Mouse (Mus musculus) adrenal gland, adult 18-20 months (tissue): ENCODE data around the gene Rbm15. TPM values are rescaled to one million over a fixed set of nuclear protein-coding genes. Genes with fewer than 3 reads are reported as not detected.

Experiments used
- DNase-seq, 2 experiments: peaks; one replicate each; pipeline ENCODE4 v3.0.0; 2021 to 2022; ENCODE audit warnings: low spot score in 2 of 2
- long read RNA-seq, 2 experiments: library from polyadenylated mRNA; stranded (forward); transcript quantifications; one replicate each; pipeline ENCODE4 v2.0.0; 2021
- total RNA-seq, 2 experiments: library from RNA; stranded (reverse); gene quantifications; 1 replicate in 1 of 2; 2 replicates in 1 of 2; pipeline ENCODE4 v1.2.3; 2021

Rbm15 gene
- total RNA-seq, result 10 to 100 TPM; 35.4 to 42.5 TPM
- long read RNA-seq, experiment 1, full-length matches to known transcripts, result 24 of 25 reads
- long read RNA-seq, experiment 1, partial matches to known transcripts, result 0 of 25 reads
- long read RNA-seq, experiment 1, other reads (novel, unspliced or antisense), result 1 of 25 reads
- long read RNA-seq, experiment 2, full-length matches to known transcripts, result 20 of 21 reads
- long read RNA-seq, experiment 2, partial matches to known transcripts, result 0 of 21 reads
- long read RNA-seq, experiment 2, other reads (novel, unspliced or antisense), result 1 of 21 reads

DNA sequence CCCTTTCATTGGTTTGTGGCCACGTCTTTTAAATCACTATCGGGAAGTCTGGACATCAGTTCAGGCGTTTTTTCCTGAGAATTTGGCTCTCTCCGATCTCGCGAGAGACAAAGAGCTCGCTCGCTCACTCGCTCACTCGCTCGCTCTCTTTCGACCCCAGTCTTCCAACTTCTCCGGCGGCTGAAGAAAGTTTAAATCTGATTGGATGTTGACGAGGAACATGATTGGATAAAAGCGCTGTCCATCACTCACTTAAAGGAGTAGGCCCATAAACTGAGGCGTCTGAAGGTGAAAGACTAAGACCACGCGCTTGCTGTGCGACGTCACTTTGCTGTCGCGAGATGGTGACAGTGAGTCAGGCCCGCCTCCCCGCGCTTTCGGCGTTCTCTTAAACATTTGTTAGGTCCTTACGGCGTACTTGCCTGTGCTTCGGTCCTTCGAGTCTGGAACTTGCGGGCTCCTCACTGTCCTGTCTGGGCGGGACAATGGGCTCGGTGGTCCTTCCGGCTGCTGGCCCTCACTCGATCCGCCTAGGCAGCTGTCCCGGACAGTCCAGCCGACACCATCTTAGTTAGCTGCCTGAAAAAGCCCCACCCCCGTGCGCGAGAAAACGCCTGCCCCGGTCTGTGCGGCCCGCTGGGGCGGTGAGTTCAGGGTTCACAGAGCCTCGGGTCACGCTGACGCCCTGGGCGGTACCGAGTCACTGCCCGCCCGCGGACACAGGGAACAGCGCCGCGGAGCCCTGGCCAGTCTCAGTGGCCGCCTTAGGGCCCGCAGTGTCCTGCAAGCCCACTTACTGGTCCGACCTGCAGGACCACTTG lies at the start of gene Rbm15:
Gene Rbm15, minus strand, starts transcription at position 293 of the 821 bp plus-strand sequence.
- DNase-seq, result peak; percentile 89 to 91

DNA sequence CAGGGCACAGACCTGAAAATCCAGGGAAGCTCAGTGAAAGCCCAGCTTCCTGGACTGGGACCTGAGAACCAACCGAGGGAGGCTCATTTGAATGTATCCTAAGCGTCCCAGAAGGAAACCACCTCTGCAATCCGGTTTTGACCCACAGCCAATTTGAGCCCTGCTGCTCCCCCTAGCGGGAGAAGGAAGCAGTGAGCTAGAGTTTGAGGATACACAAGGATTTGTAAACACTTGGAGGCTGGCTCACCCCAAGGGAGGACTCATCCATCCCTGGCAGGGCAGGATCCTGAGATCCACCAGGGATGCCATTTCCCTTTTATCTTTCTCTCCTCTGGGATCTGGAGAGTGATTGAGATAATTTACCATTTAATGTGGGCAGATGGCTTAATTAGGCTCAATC lies 45.9 kb upstream of the Rbm15 start:
- DNase-seq, result peak; percentile 43 to 62

DNA sequence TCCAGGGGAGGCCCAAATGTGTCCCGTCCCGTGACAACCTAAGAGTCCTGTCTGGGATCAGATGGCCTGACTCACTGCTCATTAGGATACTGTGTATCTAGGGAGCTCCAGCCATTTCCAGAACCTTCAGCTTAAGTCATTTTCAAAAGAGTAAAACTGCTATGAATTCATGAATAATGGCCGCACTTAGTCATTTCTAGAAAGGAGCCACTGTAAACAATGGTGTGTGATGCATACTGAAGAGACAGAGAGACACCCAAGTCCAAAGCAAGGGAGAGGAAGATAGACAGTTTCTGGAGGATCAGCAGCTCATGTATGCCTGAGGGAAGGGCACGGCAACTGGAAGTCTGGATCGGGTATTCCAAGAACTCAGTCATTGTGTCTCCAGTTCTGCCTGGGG lies 45.2 kb upstream of the Rbm15 start:
- no peak for DNase-seq

DNA sequence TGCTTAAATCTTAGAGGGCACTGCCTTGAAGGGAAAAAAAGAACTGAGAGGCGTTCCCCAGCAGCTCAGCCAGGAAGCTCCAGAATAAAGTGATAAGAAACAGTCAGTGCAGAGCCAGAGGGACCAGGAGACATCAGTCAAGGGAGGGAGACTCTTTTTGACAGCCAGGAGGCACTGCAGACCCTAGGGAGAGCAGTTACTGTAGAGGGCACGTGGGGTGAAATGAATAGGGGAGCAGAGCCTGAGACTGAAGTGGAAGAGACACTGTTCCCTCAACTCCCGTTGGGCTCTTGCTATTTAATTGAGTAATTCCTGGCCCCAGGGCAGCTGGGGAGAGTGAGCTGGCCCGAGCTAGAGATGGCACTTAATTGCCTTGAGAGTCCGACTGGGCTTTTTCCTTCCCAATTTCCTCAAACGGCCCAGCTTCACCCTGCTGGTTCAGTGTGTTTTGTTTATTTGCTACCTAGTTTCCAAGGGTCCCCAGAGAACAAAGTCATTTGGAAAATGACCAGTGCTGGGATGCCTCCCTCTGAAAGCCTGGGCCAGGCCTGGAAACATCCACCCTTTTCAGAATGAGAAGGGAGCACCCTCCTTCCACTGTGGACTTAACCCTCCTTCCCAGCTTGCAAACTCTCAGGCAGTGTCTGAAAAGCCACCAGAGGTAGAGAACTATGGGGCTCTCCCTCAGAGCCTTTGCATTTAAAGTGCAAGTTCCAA lies 41.6 kb upstream of the Rbm15 start:
- no peak for DNase-seq

DNA sequence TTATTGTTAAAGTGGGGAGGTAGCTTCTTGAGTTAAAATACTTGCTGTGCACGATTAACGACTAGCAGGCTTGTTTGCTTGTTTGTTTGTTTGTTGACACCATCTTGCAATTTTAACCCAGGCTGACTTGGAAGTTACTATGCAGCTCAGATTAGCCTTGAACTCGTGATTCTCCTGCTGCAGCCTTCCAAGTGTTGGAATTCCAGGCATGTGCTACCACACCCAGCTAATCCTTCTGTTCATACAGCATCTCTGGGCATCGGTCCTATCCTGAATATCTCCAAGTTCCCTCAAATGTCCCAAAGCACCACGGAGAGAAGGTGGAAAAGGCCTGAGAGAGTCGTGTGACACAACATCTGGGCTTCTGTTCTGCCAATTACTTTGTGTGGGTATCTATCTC lies 35.7 kb upstream of the Rbm15 start:
- DNase-seq, result no peak

DNA sequence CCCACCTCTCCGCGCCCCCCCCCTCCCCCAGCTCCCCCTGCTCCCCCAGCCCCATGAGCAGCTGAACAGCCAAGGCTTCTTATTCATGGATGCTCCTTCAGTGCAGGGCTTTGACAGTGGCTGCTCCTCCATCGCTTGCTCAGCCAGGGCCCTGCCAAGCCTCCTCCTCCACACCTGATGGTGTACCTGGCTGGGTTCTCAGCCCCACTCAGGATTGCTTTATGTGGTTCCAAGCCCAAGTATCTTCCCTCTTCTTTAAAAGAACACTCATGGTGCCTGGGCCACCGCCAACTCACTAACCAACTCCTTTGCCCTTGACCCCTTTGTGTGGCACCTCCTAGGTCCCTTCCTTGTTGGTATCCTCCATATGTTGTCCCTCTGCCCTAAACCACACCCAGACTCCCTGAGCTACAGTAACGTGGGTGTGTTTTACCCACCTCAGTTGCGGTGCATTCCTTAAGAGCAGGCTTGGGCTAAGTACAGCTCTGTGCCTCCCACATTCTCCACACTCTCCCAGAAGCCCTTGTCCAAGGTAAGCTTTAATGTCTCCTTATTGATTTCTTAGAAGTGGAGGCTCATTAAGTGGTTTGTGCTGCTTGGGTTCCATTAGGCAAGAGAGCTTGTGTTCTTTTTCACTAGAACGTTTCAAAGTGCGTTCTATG lies 34.6 kb upstream of the Rbm15 start:
- no peak for DNase-seq

DNA sequence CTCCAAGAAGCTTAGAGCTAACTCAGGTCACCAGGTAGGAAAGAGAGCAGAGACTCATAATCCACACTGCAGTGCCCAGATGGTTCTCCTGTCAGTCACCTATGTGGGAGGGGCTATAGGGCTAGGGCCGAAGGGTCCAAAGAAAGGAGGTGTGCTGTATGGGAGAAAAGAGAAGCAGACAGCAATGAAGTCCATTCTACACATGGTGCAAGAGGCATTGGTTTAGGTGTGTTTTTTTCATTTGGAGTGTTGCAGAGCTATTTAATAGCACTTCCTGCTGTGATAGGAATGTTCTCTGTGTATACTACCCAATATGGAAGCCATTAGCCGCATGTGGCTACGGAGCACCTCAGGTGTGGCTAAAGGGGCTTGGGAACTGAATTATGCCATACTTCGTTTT lies 31.9 kb upstream of the Rbm15 start:
- DNase-seq, result no peak

DNA sequence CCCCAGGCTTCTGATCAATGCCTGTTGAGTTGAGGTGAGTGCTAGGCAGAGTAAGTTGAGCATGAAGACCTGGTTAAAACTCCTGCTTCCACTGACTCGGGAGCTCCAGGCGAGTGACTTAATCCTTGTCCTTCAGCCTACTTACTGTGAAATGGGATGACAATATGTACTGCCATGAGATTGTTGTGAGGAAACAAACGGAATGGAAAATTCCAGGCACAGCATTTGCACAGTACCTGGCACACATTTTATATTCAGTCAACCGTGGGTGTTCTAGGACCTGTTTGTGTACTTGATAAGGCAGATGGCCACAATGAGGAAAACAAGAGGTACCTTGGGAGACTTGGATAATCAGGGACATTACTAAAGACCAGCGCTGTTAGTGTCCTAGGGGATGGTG lies 29.9 kb upstream of the Rbm15 start:
- DNase-seq, result no peak

DNA sequence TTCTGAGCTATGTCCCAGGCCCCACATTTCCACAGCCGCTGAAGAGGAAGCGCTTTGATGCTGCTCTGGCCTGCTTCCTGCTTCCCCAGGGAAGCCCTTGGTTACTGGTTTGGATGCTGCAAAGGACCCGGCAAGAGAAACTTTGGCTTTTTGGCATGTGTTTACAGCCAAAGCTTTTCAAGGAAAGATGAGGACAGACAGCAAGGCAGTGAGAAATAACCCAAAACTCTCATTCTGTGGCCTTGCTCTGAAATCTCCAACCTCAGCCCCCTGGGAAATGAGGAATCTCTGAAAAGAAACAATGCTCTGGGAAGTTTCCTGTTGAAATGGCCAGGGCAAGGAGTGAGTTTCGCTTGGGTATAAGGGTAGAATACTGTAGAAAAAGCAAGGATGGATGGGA lies 26.9 kb upstream of the Rbm15 start:
- no peak for DNase-seq

DNA sequence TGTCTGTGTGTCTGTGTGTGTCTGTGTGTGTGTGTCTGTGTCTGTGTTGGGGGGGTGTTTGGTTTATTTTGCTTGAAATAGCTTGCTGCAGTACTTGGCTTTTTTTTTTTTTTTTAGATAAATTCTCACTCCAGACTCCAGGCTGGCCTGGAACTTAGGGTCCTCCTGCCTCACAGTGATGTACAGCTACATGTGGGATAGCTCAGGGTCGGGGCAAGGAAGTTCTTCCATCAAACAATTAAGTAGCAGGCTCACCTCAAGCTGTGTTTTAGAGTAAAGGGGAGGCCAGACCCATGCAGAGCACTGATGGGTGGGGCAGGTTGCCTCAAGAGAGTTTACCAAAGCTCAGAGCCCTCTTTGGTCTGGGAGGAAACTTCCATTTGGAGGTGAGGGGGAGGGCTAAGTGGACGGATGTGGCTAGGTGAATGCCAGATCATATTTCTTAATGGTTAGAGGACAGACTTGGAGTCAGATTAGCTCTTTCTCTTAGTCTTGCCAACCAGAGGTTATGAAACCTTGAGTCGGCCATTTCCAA lies 24.3 kb upstream of the Rbm15 start:
- DNase-seq, result no peak

DNA sequence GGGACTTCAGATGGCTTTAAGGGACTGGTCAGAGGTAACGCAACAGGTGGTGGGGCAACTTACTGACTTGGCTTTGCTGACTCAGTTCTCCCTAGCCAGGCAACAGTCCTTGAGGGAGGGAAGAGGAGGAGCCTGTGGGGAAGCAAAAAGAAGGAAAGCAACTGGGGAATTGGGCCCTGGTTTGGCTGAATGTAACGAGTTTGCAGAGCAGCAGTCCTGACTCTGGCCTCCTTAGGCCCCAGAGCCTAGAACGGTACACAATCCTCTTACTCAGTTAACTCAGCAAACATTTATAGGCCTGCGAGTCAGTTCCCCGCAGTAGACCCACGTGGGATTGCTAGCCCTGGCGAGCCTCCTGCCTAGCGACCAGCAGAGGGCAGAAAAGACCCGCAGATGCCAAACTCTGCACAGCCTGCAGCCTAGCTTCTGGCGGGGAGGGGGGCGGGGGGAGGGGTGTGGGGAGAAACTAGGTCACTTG lies 23.5 kb upstream of the Rbm15 start:
- peak; percentile 72 to 76 for DNase-seq

DNA sequence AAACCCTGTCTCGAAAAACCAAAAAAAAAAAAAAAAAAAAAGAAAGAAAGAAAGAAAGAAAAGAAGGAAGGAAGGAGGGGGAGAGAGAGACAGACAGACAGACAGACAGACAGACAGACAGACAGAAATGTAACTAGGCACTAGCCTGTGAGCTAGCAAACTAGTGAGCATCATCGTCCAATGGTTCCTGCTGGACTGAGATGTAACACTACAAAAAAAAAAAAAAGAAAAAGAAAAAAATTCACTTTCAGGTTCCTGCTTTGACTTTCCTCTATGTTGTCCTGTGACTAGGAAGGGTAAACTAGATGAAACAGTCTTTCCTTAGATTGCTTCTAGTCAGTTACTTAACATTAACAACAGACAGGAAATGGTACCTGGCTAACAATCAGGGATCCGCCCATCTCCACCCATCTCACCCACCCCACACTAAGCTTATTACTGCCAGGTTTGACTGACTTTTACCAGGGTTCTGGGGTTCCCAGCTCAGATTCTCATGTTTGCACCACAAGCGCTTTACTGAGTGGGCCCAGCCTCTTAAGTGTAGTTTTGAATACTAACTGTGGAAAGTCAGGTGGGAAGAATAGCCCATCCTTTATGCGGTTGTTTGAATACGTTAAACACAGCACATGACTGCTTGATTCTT lies 22.3 kb upstream of the Rbm15 start:
- DNase-seq, result no peak

DNA sequence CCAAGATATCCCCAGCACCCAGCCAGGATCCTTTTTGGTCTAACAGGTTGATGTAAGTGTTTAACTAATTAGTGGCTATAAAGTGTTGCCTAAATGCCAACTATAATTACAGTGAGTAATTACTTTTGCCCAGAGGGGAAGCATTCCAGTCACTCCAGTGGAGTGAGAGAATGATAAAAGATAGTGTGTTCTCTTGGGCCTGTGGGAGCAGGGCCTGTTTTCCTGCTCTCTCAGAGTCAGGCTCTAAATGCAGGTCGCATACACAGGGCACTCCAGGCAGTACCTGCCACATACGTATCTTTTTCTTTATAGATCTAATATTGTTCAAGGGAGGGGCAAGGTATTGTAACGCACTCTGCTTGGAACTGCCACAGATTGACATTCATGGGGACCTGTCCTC lies 18.2 kb upstream of the Rbm15 start:
- DNase-seq, result no peak

DNA sequence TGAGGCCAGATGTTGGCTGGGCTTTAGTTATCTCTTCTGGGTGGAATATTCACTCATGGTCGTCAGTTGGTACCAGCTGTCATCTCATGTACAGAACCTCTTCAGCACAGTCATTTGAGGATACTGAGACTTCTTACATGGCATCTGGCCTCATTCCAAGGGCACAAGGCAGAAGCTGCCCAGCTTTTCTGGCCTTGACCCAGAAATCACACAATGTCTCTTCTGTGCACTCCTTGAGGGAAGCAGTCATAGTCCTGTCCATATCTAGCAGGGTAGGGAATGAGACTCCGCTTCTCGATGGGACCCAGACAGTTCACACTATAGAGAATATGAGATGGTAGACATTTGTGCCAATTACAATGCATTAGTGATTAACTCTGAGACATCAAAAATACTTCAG lies 15.5 kb upstream of the Rbm15 start:
- peak in 1 of 2 experiments; percentile 42 for DNase-seq

DNA sequence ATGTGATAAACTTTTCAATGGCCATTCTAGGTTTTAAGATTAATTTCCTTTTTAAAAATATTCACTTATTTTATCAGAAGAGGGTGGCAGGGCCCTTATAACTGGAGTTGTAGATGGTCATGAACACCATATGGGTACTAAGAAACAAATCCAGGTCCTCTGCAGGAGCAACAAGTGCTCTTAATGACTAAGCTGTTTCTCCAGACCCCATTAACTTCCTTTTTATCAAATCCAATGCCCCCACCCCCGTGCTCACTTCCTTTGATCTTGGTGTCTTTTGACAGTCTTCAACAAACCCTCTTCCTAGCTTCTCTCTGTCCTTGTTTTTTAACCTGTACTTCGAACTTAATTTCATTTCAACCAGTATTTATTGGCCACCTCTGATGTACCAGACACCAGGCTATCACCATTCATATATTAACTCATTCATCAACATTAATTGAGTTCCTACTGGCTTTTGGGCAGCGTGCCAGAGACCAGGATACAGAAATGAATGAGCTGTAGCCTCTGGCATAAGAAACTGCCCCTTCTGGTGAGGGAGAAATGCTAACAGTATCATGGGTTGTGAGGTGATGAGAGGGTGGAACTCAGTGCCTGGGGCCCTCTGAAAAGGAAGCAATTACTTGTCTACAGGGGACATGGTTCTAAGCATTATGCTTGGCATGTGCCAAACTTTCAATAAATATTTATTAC lies 11.7 kb upstream of the Rbm15 start:
- DNase-seq, result no peak

DNA sequence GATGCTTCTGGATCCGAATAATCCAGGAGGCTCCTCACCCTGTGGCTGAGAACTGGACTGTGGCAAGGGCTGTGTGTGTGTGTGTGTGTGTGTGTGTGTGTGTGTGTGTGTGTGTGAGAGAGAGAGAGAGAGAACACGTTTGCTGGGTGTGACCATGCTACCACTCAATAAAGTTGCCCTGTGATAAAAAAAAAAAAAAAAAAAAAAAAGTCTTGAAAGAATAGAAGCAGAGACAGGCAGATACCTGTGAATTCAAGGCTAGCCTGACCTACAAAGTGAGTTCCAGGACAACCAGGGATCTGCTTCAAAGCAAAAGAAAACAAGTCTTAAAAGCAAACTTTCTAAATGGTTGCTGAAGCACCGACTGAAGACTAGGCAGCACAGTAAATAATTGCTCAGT lies 10.5 kb upstream of the Rbm15 start:
- no peak for DNase-seq

DNA sequence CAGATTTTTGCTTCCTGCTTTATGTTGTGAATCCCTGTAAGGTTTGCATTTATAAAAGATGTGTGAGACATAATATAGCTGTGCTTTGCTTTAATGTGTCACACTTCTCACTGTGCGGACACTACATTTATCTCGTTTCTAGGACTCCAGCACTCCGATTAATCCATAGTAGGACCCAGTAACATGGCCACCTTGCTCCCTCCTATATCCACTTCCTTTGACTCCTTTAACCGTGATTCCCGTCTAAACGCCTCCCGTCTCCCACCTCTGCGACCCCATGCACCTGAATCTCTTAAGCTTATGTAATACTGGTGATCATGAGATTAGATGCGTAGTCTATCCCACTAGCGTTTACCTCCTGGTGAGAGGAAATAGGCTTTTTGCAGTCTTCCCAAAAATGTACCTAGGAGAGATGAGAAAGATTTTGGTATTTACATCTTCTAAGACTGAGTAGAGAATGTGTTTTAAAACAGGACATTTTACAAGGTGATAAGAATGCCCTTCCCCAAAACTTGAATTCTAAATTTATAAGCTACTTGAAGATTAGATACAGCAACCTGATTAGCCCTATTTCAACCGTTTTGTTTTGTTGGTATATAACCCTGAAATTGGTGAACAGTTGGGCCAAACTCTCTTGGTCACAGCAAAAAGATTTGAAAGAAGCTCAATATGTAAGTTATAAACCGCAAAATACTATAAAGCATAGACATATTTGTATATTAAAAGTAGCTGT lies 895 bp upstream of the Rbm15 start:
- DNase-seq, result no peak

DNA sequence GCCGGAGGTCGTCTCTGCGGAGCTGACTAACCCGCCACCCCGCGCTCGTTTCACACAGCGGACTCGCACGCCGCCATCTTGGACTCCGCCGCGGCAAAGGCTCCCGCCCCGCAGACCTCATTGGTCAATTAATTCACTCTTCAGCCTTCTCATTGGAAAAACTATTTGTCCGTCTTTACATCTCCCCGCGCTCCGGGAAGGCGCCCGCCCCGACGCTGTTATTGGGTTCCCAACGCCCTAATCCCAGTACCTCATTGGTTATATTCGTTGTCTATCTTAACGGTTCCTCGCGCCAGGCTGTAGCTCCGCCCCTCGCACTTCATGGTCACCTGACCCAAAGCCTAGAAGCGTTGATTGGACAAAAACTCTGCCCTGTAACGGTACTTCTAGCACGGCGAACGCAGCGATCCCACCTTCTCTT lies 503 bp downstream of the Rbm15 start:
- DNase-seq, result peak; percentile 83 to 84
